Mouse (Mus musculus) gastrocnemius, adult 2 months (tissue): ENCODE results near the gene Ccdc57. TPM values are rescaled to one million over a fixed set of nuclear protein-coding genes. Genes with fewer than 3 reads are reported as not detected.
"Not testable (repeated sequence)": the region's sequence is repeated elsewhere in the genome, so short reads cannot be mapped to it uniquely, and the experiment has no call there.

Experiments used
- DNase-seq: peaks from one replicate; pipeline ENCODE4 v3.0.0; 2022
- H3K27ac ChIP-seq: fragments of 200-600 bp; 2 replicates; pipeline ENCODE4 v1.8.1; 2022; ENCODE audit warnings: mild to moderate bottlenecking
- H3K4me3 ChIP-seq: fragments of 200-600 bp; 2 replicates; pipeline ENCODE4 v1.8.1; 2022; ENCODE audit warnings: mild to moderate bottlenecking, moderate library complexity
- CTCF ChIP-seq: fragments of 200-600 bp; IDR thresholded peaks from 2 replicates; pipeline ENCODE4 v1.8.1; 2022; ENCODE audit warnings: antibody characterized with exemption, mild to moderate bottlenecking, moderate library complexity
- intact Hi-C: fragments of 180-260 bp; cut with DNase I; formaldehyde crosslinking; loops from one replicate; pipeline ENCODE4 v1.15.1; 2025
- total RNA-seq, 2 experiments: library from RNA; stranded (reverse); gene quantifications; 2 replicates each; pipeline ENCODE4 v1.2.3; 2021

Gene Ccdc57
- total RNA-seq, 2 experiments from 2014 or later: 3.4 to 3.6 TPM

DNA sequence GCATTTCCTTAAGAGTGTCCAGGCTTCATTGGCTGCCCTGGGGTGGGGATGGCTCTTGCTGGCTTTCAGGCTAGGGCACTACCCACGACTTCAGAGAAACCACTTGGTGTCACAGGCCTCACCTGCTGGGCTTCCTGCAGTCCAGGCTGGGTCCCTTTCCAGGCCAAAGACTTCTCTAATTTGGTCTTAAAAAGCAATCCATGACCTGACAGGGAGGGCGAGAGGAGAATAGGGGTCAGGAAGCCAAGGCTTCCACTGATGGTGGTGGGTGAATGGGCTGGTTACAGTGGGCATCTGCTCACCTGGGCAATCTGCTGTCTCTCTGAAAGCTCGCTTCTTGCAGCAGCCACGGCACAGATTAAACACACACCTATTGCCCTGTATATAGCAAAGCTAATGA is 143.3 kb downstream of the Ccdc57 start:
- Histone ChIP-seq H3K4me3 (no peak overlapping the region), H3K27ac (no peak overlapping the region)
- no peak for TF ChIP-seq CTCF
- DNase-seq: no peak
- intact Hi-C loops: loop anchor here (10.0 kb wide), 1 partner anchor 295 kb away; the partner anchor contains the start of gene Slc25a10

DNA sequence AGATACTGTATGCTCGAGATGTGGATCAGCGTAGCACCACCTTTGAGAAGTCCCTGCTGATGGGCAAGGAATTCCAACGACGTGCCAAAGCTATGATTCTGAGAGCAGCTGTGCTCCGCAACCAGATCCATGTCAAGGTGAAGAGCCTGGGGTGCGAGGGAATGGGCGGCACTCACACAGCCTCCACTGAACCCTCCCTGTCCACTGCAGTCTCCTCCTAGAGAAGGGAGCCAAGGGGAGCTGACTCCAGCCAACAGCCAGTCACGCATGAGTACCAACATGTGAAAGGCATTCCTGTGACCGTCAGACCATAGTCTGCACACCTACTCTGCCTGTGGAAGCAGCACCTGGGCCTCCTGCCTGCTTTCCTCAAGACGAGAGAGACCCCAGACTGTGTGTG is 144.2 kb downstream of the Ccdc57 start:
- intact Hi-C loops: loop anchor here (10.0 kb wide), 1 partner anchor 294 kb away; the partner anchor contains the start of gene Slc25a10
- H3K4me3 ChIP-seq, H3K27ac ChIP-seq, DNase-seq: not testable (repeated sequence)

DNA sequence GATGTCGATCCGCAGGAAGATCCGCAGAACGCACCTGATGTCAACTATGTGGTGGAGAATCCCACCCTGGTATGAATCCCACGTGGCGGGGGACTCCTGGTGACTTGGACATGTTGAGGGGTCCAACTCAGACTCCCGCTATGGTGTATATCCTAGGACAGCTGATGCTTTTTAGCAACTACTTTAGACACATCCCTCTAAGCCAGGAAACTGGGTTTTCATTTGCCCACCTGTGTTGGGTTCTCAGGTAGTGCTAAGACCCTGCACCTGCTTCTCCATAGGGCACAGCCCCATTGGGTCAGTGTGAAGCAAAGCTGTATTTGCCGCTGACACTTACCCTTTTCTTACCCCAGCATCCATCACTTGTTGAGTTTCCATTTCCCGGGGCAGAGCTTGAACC is 147.5 kb downstream of the Ccdc57 start:
- intact Hi-C loops: loop anchor here (10.0 kb wide), 1 partner anchor 290 kb away; the partner anchor contains the start of gene Slc25a10

DNA sequence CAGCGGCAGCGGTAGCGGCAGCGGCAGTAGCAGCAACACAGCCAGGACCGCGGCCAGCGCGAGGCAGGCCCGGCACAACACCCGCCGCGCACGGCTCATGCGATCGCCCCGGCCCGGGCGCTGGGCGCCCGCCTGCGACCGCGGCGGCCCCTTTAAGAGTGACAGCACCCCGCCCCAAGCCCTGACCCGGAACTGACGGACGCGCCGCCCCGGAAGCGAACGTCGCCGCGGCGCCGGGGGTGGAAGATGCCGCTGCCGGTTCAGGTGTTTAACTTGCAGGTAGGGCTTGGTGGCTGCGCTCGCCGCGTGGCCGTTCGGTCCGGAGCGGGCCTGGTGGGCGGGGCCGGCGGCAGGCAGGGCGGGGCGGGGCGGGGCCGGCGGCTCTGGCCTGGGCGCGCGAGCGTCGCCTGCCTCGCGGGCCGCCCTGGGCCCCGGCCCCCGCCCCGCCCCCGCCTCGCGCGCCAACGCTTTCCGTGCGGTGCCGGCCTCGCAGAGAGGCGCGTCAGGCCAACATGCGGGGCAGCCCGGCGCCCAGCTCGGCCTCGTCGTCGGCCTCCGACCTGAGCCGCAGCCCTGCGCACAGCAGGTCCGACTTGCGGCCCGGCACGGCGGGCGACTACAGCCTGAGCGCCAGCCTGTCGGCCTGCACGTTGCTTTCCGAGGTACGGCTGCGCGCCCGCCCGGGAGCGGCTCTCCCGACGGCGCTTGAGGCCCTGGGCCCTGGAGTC is 148.4 kb downstream of the Ccdc57 start, which contains the start of the genes Rfng and Gps1:
Gene Rfng, minus strand, starts transcription at position 144 of the 728 bp plus-strand sequence.
Gene Gps1, plus strand, starts transcription at position 209 of the 728 bp plus-strand sequence.
- intact Hi-C loops: loop anchor here (10.0 kb wide), 1 partner anchor 289 kb away; the partner anchor contains the start of gene Slc25a10
- peak; percentile 92 for DNase-seq
- TF ChIP-seq CTCF: no peak

More for the DNA sequence above, 147.5 kb downstream of the Ccdc57 start:
- DNase-seq: no peak
- Histone ChIP-seq H3K27ac (peak overlapping the region; percentile 95), H3K4me3 (peak overlapping the region; percentile 97)
- TF ChIP-seq CTCF: no peak

DNA sequence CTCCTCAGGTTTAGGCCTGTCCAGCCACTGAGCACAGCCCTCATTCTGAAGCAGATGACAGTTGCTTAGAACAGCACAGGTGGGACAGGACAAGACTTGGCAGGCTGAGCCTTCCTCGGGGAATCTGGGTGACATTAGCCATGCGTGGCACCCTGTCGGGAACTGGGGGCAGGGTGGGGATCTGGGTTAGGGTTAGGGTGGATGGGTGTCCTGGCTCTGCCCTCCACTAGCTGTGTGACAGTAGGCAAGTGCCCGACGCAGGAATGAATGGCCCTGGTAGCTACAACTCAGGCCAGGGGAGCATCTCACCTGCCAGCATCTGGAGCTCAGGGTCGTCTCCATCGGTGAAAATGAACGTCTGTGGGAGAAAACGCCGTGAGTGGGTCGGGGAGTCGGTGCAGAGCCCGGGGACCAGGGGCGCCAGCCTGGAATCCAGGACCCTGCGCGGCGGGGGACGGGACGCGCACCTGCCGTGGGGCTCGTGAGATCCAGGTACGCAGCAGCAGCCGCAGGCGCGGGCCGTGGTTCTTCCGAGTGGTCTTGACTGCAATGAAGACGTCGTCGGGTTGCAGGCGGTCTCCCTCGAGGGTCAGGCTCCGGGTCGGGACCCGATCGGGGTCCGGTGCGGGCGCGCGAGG is 149.1 kb downstream of the Ccdc57 start:
- intact Hi-C loops: loop anchor here (10.0 kb wide), 1 partner anchor 289 kb away; the partner anchor contains the start of gene Slc25a10
- peak overlapping the region; percentile 95 for H3K27ac ChIP-seq
- H3K4me3 ChIP-seq: peak overlapping the region; percentile 97
- no peak for TF ChIP-seq CTCF
- no peak for DNase-seq

More for the DNA sequence above, 148.4 kb downstream of the Ccdc57 start, which contains the start of the genes Rfng and Gps1:
- H3K27ac ChIP-seq: peak within 1 kb of the TSS; percentile 95
- H3K4me3 ChIP-seq: peak within 1 kb of the TSS; percentile 97

DNA sequence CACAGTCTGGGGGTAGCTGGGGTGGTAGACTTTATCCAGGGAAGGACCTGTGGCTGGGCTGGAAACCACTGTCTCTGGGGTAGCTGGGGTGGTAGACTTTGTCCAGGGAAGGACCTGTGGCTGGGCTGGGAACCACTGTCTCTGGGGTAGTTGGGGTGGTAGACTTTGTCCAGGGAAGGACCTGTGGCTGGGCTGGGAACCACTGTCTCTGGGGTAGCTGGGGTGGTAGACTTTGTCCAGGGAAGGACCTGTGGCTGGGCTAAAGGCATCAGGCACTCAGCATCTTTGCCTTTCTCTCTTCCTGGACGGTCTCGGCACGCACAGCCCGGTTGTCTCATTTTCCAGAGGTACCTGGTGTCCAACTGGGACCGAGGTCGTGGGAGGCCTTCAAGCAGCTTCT is 151.3 kb downstream of the Ccdc57 start:
- not testable (repeated sequence) for H3K4me3 ChIP-seq, H3K27ac ChIP-seq
- intact Hi-C loops: loop anchor here (10.0 kb wide), 1 partner anchor 287 kb away; the partner anchor contains the start of gene Slc25a10
- peak; percentile 12 for DNase-seq

DNA sequence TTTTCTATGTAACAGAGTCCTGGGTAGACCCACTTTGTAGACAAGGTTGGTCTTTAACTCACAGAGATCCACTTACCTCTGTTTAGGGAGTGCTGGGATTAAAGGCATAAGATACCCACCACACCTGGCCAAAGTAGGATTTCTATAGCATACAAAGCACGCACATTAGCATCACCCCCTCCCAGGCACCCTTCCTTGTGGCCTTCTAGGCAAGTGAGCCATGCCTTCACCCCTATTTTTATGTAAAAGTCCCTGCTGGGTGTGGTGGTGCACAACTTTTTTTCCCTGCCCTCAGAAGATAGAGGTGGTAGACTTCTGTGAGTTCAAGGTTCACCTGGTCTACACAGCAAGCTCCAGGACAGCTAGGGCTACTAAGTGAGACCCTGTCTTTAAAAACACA is 152.8 kb downstream of the Ccdc57 start:
- Histone ChIP-seq H3K4me3 (no peak overlapping the region), H3K27ac (no peak overlapping the region)
- no peak for TF ChIP-seq CTCF
- intact Hi-C loops: loop anchor here (10.0 kb wide), 2 partner anchors 125 to 285 kb away; partner anchors contain the start of gene Slc25a10
- DNase-seq: no peak

DNA sequence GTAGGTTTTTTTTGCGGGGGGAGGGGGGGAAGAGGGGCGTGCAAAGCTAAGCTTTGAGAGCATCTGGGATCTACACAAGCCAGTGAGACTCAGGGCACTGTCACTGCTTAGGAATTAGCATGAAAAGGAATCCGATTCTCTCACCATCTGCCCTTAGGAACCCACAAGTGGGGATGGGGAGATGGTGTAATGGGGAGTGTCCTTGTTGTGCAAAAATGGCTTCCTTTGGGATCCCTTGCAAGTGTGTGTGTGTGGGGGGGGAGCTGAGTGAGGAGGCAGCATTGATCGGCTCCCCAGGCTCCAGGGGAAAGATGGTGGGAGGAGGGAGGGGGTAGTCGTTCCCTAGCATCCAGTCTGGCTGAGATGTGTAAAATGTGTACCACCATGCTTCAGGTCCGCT is 155.5 kb downstream of the Ccdc57 start:
- no peak overlapping the region for H3K4me3 ChIP-seq
- no peak for TF ChIP-seq CTCF
- intact Hi-C loops: loop anchor here (10.0 kb wide), 1 partner anchor 122 kb away; no protein-coding TSS in a partner anchor
- DNase-seq: no peak
- H3K27ac ChIP-seq: no peak overlapping the region

Other genes with a start within 250 kb of the Ccdc57 start
- 10 to 100 TPM; 22.1 to 32.3 TPM for gene Cenpx, start 219.1 kb downstream of the Ccdc57 start, total RNA-seq
- gene Lrrc45, start 218.9 kb downstream of the Ccdc57 start, total RNA-seq: 1 to 10 TPM; 3.6 to 4.4 TPM
- 1 to 10 TPM in 1 of 2 experiments, under 1 TPM in 1; 0.87 to 1.3 TPM for gene Rac3, start 211.4 kb downstream of the Ccdc57 start, total RNA-seq
- gene Dcxr, start 205.6 kb downstream of the Ccdc57 start, total RNA-seq: 1 to 10 TPM; 6.3 to 8.6 TPM
- gene Cbr2, start 200.8 kb downstream of the Ccdc57 start, total RNA-seq: 10 to 100 TPM in 1 of 2 experiments, 1 to 10 TPM in 1; 9.1 to 15.4 TPM
- gene Hmga1b, start 170.1 kb downstream of the Ccdc57 start, total RNA-seq: 10 to 100 TPM; 15.7 to 22.2 TPM
- 10 to 100 TPM; 11.7 to 14.1 TPM for gene Rfng, start 148.7 kb downstream of the Ccdc57 start, total RNA-seq
- 10 to 100 TPM; 57.9 to 65.2 TPM for gene Gps1, start 148.6 kb downstream of the Ccdc57 start, total RNA-seq
- 10 to 100 TPM; 31.2 to 31.5 TPM for gene Dus1l, start 136.5 kb downstream of the Ccdc57 start, total RNA-seq
- 10 to 100 TPM in 1 of 2 experiments, 1 to 10 TPM in 1; 6.8 to 20.0 TPM for gene Fasn, start 108.3 kb downstream of the Ccdc57 start, total RNA-seq
- gene Slc16a3, start 15.6 kb upstream of the Ccdc57 start, total RNA-seq: 100 to 1,000 TPM; 295 to 479 TPM
- gene Csnk1d, start 58.5 kb upstream of the Ccdc57 start, total RNA-seq: 10 to 100 TPM; 50.0 to 53.7 TPM
- not detected for gene Cd7, start 106.5 kb upstream of the Ccdc57 start, total RNA-seq
- gene Sectm1b, start 130.7 kb upstream of the Ccdc57 start, total RNA-seq: not detected
- gene Sectm1a, start 148.3 kb upstream of the Ccdc57 start, total RNA-seq: not detected
- gene Tex19.2, start 185.8 kb upstream of the Ccdc57 start, total RNA-seq: not detected
- not detected for gene Tex19.1, start 213.3 kb upstream of the Ccdc57 start, total RNA-seq
- gene Uts2r, start 227.4 kb upstream of the Ccdc57 start, total RNA-seq: 1 to 10 TPM; 1.4 to 3.1 TPM